9 mouse cellular contexts compared by ENCODE assay signal in the genomic region with DNA sequence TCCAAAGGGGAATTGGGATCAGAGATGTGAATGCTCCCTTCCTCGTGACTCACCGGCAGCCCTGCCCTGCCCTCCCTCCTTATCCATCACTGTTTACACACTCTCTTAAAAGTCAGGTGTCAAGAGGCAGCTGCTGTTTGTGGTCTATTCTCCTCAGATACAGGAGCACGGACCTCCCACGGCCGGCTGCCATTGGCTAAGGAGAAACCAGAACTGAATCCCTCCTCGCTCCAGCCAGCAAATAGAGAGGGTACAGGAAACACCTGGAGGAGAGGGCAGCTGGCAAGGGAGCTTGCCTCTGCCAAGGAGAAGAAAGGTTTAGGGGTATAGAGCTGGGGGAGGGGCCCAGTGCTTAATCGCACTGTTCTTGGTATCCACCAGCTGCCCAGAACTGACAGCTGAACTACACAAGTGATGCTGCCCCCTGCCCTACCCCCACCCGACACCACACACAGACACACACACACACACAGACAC. TPM values are rescaled to one million over a fixed set of nuclear protein-coding genes. Genes with fewer than 3 reads are reported as not detected.
DNase-seq lines count a peak whose midpoint lies in the region; ATAC-seq lines count a peak whose summit lies in the region.
"Had no signal": no experiment of that assay in that cellular context is flagged by ENCODE, and none has a peak within 500 bp of the region (broad histone marks: within the 10 kb centered on the region; RNA-seq: fewer than 3 reads in every experiment).

No protein-coding gene starts in this region.

- H3K27me3 ChIP-seq in forebrain, embryonic 10.5 days (ENCODE audit: poor library complexity, severe bottlenecking), result no peaks in the 10 kb centered on the region; the same call in 1 of the 2 replicates
- H3K27me3 ChIP-seq in forebrain, embryonic 16.5 days (replicated peaks; ENCODE audit: control insufficient read depth, insufficient read depth, low read length), result no peaks in the 10 kb centered on the region
- H3K27me3 ChIP-seq in embryonic facial prominence, embryonic 10.5 days (replicated peaks; ENCODE audit: low read depth, poor library complexity, severe bottlenecking), result peaks cover 7% of the 10 kb centered on the region; the same call in 1 of the 2 replicates
- H3K27me3 ChIP-seq in hindbrain, embryonic 15.5 days, result no peaks in the 10 kb centered on the region
- peaks cover 54% of the 10 kb centered on the region for H3K27me3 ChIP-seq in liver, embryonic 13.5 days

- no peak for DNase-seq in forebrain, embryonic 10.5 days (ENCODE audit: extremely low spot score, low spot score)
- peak; percentile 71 for DNase-seq in embryonic facial prominence, embryonic 10.5 days (ENCODE audit: low spot score)
- DNase-seq in liver, embryonic 13.5 days, result no peak
- DNase-seq in naive thymus-derived CD4-positive, alpha-beta T cell, adult 2 months (ENCODE audit: low read depth), result peak; percentile 79
- no peak for DNase-seq in cerebellum, adult 18-20 months
- no peak for DNase-seq in cerebellum, postnatal 14 days

- ATAC-seq in forebrain, embryonic 16.5 days, result no peak
- 0 out of 2 replicates have a peak, but pooled peaks have one; percentile 10 for ATAC-seq in hindbrain, embryonic 15.5 days (ENCODE audit: low FRiP score, low read depth)
- 0 out of 2 replicates have a peak, but pooled peaks have one; percentile 11 for ATAC-seq in liver, embryonic 13.5 days (ENCODE audit: low read depth)

- no peak overlapping the region for H3K9ac ChIP-seq in forebrain, embryonic 16.5 days (replicated peaks; ENCODE audit: low read depth, low read length)
- H3K9ac ChIP-seq in hindbrain, embryonic 15.5 days, result no peak overlapping the region
- peak overlapping the region; percentile 15; the same call in 1 of the 2 replicates for H3K9ac ChIP-seq in liver, embryonic 13.5 days

- H3K4me2 ChIP-seq in forebrain, embryonic 16.5 days (ENCODE audit: low read length), result no peak overlapping the region
- H3K4me2 ChIP-seq in hindbrain, embryonic 15.5 days, result no peak overlapping the region
- H3K4me2 ChIP-seq in liver, embryonic 13.5 days, result peak overlapping the region; percentile 19; the same call in 1 of the 2 replicates

- 17% methylated on average over 8 of the region's 8 CpGs for WGBS in forebrain, embryonic 10.5 days
- WGBS in forebrain, embryonic 16.5 days, result 13% methylated on average over 8 of the region's 8 CpGs
- 16% methylated on average over 8 of the region's 8 CpGs for WGBS in embryonic facial prominence, embryonic 10.5 days
- 12% methylated on average over 8 of the region's 8 CpGs for WGBS in hindbrain, embryonic 15.5 days
- 14% methylated on average over 8 of the region's 8 CpGs for WGBS in liver, embryonic 13.5 days (ENCODE audit: insufficient replicate concordance)

- no peaks in the 10 kb centered on the region for H3K36me3 ChIP-seq in forebrain, embryonic 10.5 days (replicated peaks)
- no peaks in the 10 kb centered on the region for H3K36me3 ChIP-seq in forebrain, embryonic 16.5 days (ENCODE audit: control insufficient read depth, insufficient read depth)
- H3K36me3 ChIP-seq in embryonic facial prominence, embryonic 10.5 days (replicated peaks), result no peaks in the 10 kb centered on the region
- no peaks in the 10 kb centered on the region for H3K36me3 ChIP-seq in hindbrain, embryonic 15.5 days
- H3K36me3 ChIP-seq in liver, embryonic 13.5 days, result no peaks in the 10 kb centered on the region

- H3K9me3 ChIP-seq in forebrain, embryonic 10.5 days, result no peaks in the 10 kb centered on the region
- H3K9me3 ChIP-seq in forebrain, embryonic 16.5 days (ENCODE audit: control insufficient read depth, low read length), result no peaks in the 10 kb centered on the region
- no peaks in the 10 kb centered on the region for H3K9me3 ChIP-seq in embryonic facial prominence, embryonic 10.5 days
- H3K9me3 ChIP-seq in hindbrain, embryonic 15.5 days, result no peaks in the 10 kb centered on the region
- no peaks in the 10 kb centered on the region for H3K9me3 ChIP-seq in liver, embryonic 13.5 days (replicated peaks)

- peak overlapping the region; percentile 94 for H3K27ac ChIP-seq in forebrain, embryonic 10.5 days
- H3K27ac ChIP-seq in forebrain, embryonic 16.5 days (ENCODE audit: low read length), result no peak overlapping the region
- peak overlapping the region; percentile 94 for H3K27ac ChIP-seq in embryonic facial prominence, embryonic 10.5 days (replicated peaks)
- H3K27ac ChIP-seq in hindbrain, embryonic 15.5 days (replicated peaks), result no peak overlapping the region
- peak overlapping the region; percentile 54; the same call in 1 of the 2 replicates for H3K27ac ChIP-seq in liver, embryonic 13.5 days
- H3K27ac ChIP-seq: macrophage had no signal

- H3K4me3 ChIP-seq in forebrain, embryonic 10.5 days, result no peak overlapping the region
- H3K4me3 ChIP-seq in forebrain, embryonic 16.5 days (replicated peaks; ENCODE audit: low read length), result no peak overlapping the region
- H3K4me3 ChIP-seq in embryonic facial prominence, embryonic 10.5 days, result 0 out of 2 replicates have a peak overlapping the region, but pooled peaks have one; percentile 1
- H3K4me3 ChIP-seq in hindbrain, embryonic 15.5 days, result no peak overlapping the region
- no peak overlapping the region for H3K4me3 ChIP-seq in liver, embryonic 13.5 days (replicated peaks)

- H3K4me1 ChIP-seq in forebrain, embryonic 10.5 days, result peaks cover 89% of the 10 kb centered on the region
- peaks cover 60% of the 10 kb centered on the region for H3K4me1 ChIP-seq in forebrain, embryonic 16.5 days (replicated peaks; ENCODE audit: control insufficient read depth, insufficient read depth, low read length)
- peaks cover 87% of the 10 kb centered on the region for H3K4me1 ChIP-seq in embryonic facial prominence, embryonic 10.5 days
- H3K4me1 ChIP-seq in hindbrain, embryonic 15.5 days (replicated peaks), result peaks cover 70% of the 10 kb centered on the region
- peaks cover 91% of the 10 kb centered on the region for H3K4me1 ChIP-seq in liver, embryonic 13.5 days (replicated peaks)

RNA-seq across cellular contexts. Expression of a gene that starts 11.7 kb away (rescaled TPM):
- 64.6 and 68.6 TPM in 2 replicates for polyA plus RNA-seq in forebrain, embryonic 10.5 days (2016; fragmentation: Nextera tagmentation; extraction: Ambion mirVana)
- 56.0 and 66.4 TPM in 2 replicates for polyA plus RNA-seq in forebrain, embryonic 16.5 days (2015; fragmentation: Nextera tagmentation; extraction: Ambion mirVana)
- polyA plus RNA-seq in embryonic facial prominence, embryonic 10.5 days (2016; fragmentation: Nextera tagmentation; extraction: Ambion mirVana), result 32.5 and 40.4 TPM in 2 replicates
- polyA plus RNA-seq in hindbrain, embryonic 15.5 days (2015; fragmentation: Nextera tagmentation; extraction: Ambion mirVana), result 30.4 and 49.0 TPM in 2 replicates
- 79.6 and 89.1 TPM in 2 replicates for polyA plus RNA-seq in liver, embryonic 13.5 days (2015; fragmentation: Nextera tagmentation; extraction: Ambion mirVana)

RNA-seq across cellular contexts. Expression of a gene that starts 30.1 kb away (rescaled TPM):
- polyA plus RNA-seq in forebrain, embryonic 10.5 days (2016; fragmentation: Nextera tagmentation; extraction: Ambion mirVana), result 1.3 TPM in 2 replicates
- polyA plus RNA-seq in forebrain, embryonic 16.5 days (2015; fragmentation: Nextera tagmentation; extraction: Ambion mirVana), result 7.8 and 12.6 TPM in 2 replicates
- 2.0 and 2.2 TPM in 2 replicates for polyA plus RNA-seq in embryonic facial prominence, embryonic 10.5 days (2016; fragmentation: Nextera tagmentation; extraction: Ambion mirVana)
- polyA plus RNA-seq in hindbrain, embryonic 15.5 days (2015; fragmentation: Nextera tagmentation; extraction: Ambion mirVana), result 10.2 and 11.0 TPM in 2 replicates
- polyA plus RNA-seq in liver, embryonic 13.5 days (2015; fragmentation: Nextera tagmentation; extraction: Ambion mirVana), result 2.2 and 2.5 TPM in 2 replicates
- polyA plus RNA-seq: macrophage had no signal

RNA-seq across cellular contexts. Expression of a gene that starts 43.9 kb away (rescaled TPM):
- polyA plus RNA-seq in forebrain, embryonic 10.5 days (2016; fragmentation: Nextera tagmentation; extraction: Ambion mirVana), result not detected in 2 replicates
- polyA plus RNA-seq in forebrain, embryonic 16.5 days (2015; fragmentation: Nextera tagmentation; extraction: Ambion mirVana), result 0.14 TPM in 1 of 2 replicates, not detected in the other
- 0.09 TPM in 1 of 2 replicates, not detected in the other for polyA plus RNA-seq in embryonic facial prominence, embryonic 10.5 days (2016; fragmentation: Nextera tagmentation; extraction: Ambion mirVana)
- 0.37 and 0.38 TPM in 2 replicates for polyA plus RNA-seq in hindbrain, embryonic 15.5 days (2015; fragmentation: Nextera tagmentation; extraction: Ambion mirVana)
- polyA plus RNA-seq in liver, embryonic 13.5 days (2015; fragmentation: Nextera tagmentation; extraction: Ambion mirVana), result 0.08 and 0.12 TPM in 2 replicates
- polyA plus RNA-seq: macrophage had no signal

Comparison
In these comparisons a context has a peak if more than half of its experiments do, and no peak if none do; other contexts are left out.
1. H3K27ac ChIP-seq: peak in forebrain, embryonic 10.5 days (single experiment), embryonic facial prominence, embryonic 10.5 days (single experiment) and liver, embryonic 13.5 days (single experiment); none in forebrain, embryonic 16.5 days (single experiment) and hindbrain, embryonic 15.5 days (single experiment).
2. DNase-seq: peak in embryonic facial prominence, embryonic 10.5 days (single experiment) and naive thymus-derived CD4-positive, alpha-beta T cell, adult 2 months (single experiment); none in forebrain, embryonic 10.5 days (single experiment), liver, embryonic 13.5 days (single experiment), cerebellum, adult 18-20 months (0 of 2) and cerebellum, postnatal 14 days (0 of 2).